Mouse (Mus musculus) liver, embryonic 16.5 days (tissue): ENCODE measurements around the gene Krt222. TPM values are rescaled to one million over a fixed set of nuclear protein-coding genes. Genes with fewer than 3 reads are reported as not detected.

Experiments used
- ATAC-seq: fragments of 200-750 bp; cut with Nextera tagmentation; 2 replicates; pipeline ENCODE4 v1.8.0; 2017; ENCODE audit warnings: low read depth, mild to moderate bottlenecking, moderate number of reproducible peaks, moderate library complexity
- H3K27ac ChIP-seq: fragments of 300-500 bp; sonication (generic); 2 replicates; pipeline ENCODE4 v1.5.1; 2014; ENCODE audit warnings: mild to moderate bottlenecking, low read length
- H3K27me3 ChIP-seq: fragments of 300-500 bp; sonication (generic); 2 replicates; pipeline ENCODE4 v1.6.1; 2014; ENCODE audit warnings: low read depth, low read length, mixed read lengths; ENCODE audit not compliant: control insufficient read depth, insufficient read depth
- H3K36me3 ChIP-seq: fragments of 300-500 bp; sonication (generic); 2 replicates; pipeline ENCODE4 v1.6.1; 2014; ENCODE audit warnings: mild to moderate bottlenecking; ENCODE audit not compliant: control insufficient read depth, insufficient read depth
- H3K4me1 ChIP-seq: fragments of 300-500 bp; sonication (generic); 2 replicates; pipeline ENCODE4 v1.6.1; 2014; ENCODE audit warnings: low read depth, low read length, mixed read lengths; ENCODE audit not compliant: control insufficient read depth
- H3K4me2 ChIP-seq: fragments of 300-500 bp; sonication (generic); 2 replicates; pipeline ENCODE4 v1.6.1; 2014; ENCODE audit warnings: low read depth, low read length, mixed read lengths
- H3K4me3 ChIP-seq: fragments of 300-500 bp; sonication (generic); 2 replicates; pipeline ENCODE4 v1.5.1; 2014; ENCODE audit warnings: low read depth, mild to moderate bottlenecking, low read length
- H3K9ac ChIP-seq: fragments of 300-500 bp; sonication (generic); 2 replicates; pipeline ENCODE4 v1.6.1; 2014; ENCODE audit warnings: low read depth, low read length
- H3K9me3 ChIP-seq: fragments of 300-500 bp; sonication (generic); replicated peaks from 2 replicates; pipeline ENCODE4 v1.6.1; 2016; ENCODE audit warnings: low read length; ENCODE audit not compliant: control insufficient read depth
- WGBS: fragments of 180-500 bp; shearing (Covaris S2); extraction: QIAGEN DNeasy Blood & Tissue Kit; methylation state at CpG from one replicate; pipeline ENCODE4 v1.1.7; 2014; ENCODE audit not compliant: insufficient replicate concordance; 5-methylcytosine and 5-hydroxymethylcytosine counted together
- polyA plus RNA-seq: library from polyadenylated mRNA; unstranded; fragments of >200 nt; fragmentation: Nextera tagmentation; extraction: Ambion mirVana; gene quantifications from 2 replicates; pipeline ENCODE4 v1.2.1, GENCODE M21; 2015

Gene Krt222
- polyA plus RNA-seq, 1 experiment from 2014 or later, result 0.31 TPM

- 14% methylated on average over 2 of the region's 2 CpGs for WGBS
- ATAC-seq, result no peak
Measured at GRCm38 (mm10) chr11:99207449-99207848, 36.4 kb downstream of the Krt222 start.

GRCm38 (mm10) chr11:99206954-99207353 is 36.9 kb downstream of the Krt222 start:
- Histone ChIP-seq H3K9ac (no peak overlapping the region), H3K4me2 (no peak overlapping the region), H3K27me3 (no peaks in the 10 kb centered on the region), H3K36me3 (peaks cover 25% of the 10 kb centered on the region), H3K4me1 (peaks cover 13% of the 10 kb centered on the region), H3K9me3 (no peaks in the 10 kb centered on the region), H3K4me3 (no peak overlapping the region), H3K27ac (no peak overlapping the region)
- 10% methylated on average over 2 of the region's 2 CpGs for WGBS
- ATAC-seq, result peak; percentile 90

More at GRCm38 (mm10) chr11:99207449-99207848, 36.4 kb downstream of the Krt222 start:
- no peak overlapping the region for H3K27ac ChIP-seq
- H3K36me3 ChIP-seq, result peaks cover 30% of the 10 kb centered on the region
- peaks cover 13% of the 10 kb centered on the region for H3K4me1 ChIP-seq
- H3K9me3 ChIP-seq, result no peaks in the 10 kb centered on the region
- H3K4me3 ChIP-seq, result no peak overlapping the region
- no peaks in the 10 kb centered on the region for H3K27me3 ChIP-seq
- H3K9ac ChIP-seq, result no peak overlapping the region
- no peak overlapping the region for H3K4me2 ChIP-seq

GRCm38 (mm10) chr11:99189154-99189582 is 54.7 kb downstream of the Krt222 start:
- H3K36me3 ChIP-seq, result no peaks in the 10 kb centered on the region
- H3K27ac ChIP-seq, result no peak overlapping the region
- WGBS, result 11% methylated on average over 14 of the region's 14 CpGs

GRCm38 (mm10) chr11:99187348-99187747 is 56.5 kb downstream of the Krt222 start:
- ATAC-seq, result no peak
- no peak overlapping the region for H3K27ac ChIP-seq
- 72% methylated on average over 4 of the region's 4 CpGs for WGBS

More at GRCm38 (mm10) chr11:99189154-99189582, 54.7 kb downstream of the Krt222 start:
- Histone ChIP-seq H3K4me1 (no peaks in the 10 kb centered on the region), H3K27me3 (0 out of 2 replicates have a peak, but pooled peaks cover 2% of the 10 kb centered on the region), H3K4me3 (no peak overlapping the region), H3K4me2 (no peak overlapping the region), H3K9me3 (no peaks in the 10 kb centered on the region), H3K9ac (no peak overlapping the region)
- ATAC-seq, result no peak

GRCm38 (mm10) chr11:99186836-99187235 is 57.0 kb downstream of the Krt222 start:
- Histone ChIP-seq H3K27me3 (0 out of 2 replicates have a peak, but pooled peaks cover 2% of the 10 kb centered on the region), H3K4me1 (no peaks in the 10 kb centered on the region), H3K4me3 (no peak overlapping the region), H3K9me3 (no peaks in the 10 kb centered on the region), H3K9ac (no peak overlapping the region), H3K4me2 (no peak overlapping the region), H3K36me3 (no peaks in the 10 kb centered on the region), H3K27ac (no peak overlapping the region)
- no peak for ATAC-seq
- 47% methylated on average over 2 of the region's 2 CpGs for WGBS

More at GRCm38 (mm10) chr11:99187348-99187747, 56.5 kb downstream of the Krt222 start:
- no peaks in the 10 kb centered on the region for H3K4me1 ChIP-seq
- no peaks in the 10 kb centered on the region for H3K36me3 ChIP-seq
- H3K27me3 ChIP-seq, result 0 out of 2 replicates have a peak, but pooled peaks cover 2% of the 10 kb centered on the region
- H3K4me3 ChIP-seq, result no peak overlapping the region
- H3K9ac ChIP-seq, result no peak overlapping the region
- H3K9me3 ChIP-seq, result no peaks in the 10 kb centered on the region
- no peak overlapping the region for H3K4me2 ChIP-seq

Other genes starting within 250 kb of the Krt222 start
- gene Top2a, start 219.9 kb downstream of the Krt222 start, polyA plus RNA-seq, result 189 and 201 TPM in 2 replicates
- gene Igfbp4, start 202.8 kb downstream of the Krt222 start, polyA plus RNA-seq, result 277 and 302 TPM in 2 replicates
- gene Tns4, start 154.8 kb downstream of the Krt222 start, polyA plus RNA-seq, result 0.19 and 0.21 TPM in 2 replicates
- gene Ccr7, start 89.0 kb downstream of the Krt222 start, polyA plus RNA-seq, result 0.25 and 0.32 TPM in 2 replicates
- 62.3 and 66.5 TPM in 2 replicates for gene Smarce1, start 13.1 kb downstream of the Krt222 start, polyA plus RNA-seq
- gene Krt24, start 41.2 kb upstream of the Krt222 start, polyA plus RNA-seq, result not detected in 2 replicates
- gene Krt25, start 78.9 kb upstream of the Krt222 start, polyA plus RNA-seq, result not detected in 2 replicates
- not detected in 2 replicates for gene Krt26, start 93.9 kb upstream of the Krt222 start, polyA plus RNA-seq
- not detected in 2 replicates for gene Krt27, start 107.0 kb upstream of the Krt222 start, polyA plus RNA-seq
- gene Krt28, start 130.8 kb upstream of the Krt222 start, polyA plus RNA-seq, result 0.06 TPM in 1 of 2 replicates, not detected in the other
- gene Krt10, start 145.3 kb upstream of the Krt222 start, polyA plus RNA-seq, result 2.9 and 3.0 TPM in 2 replicates
- 0.05 TPM in 1 of 2 replicates, not detected in the other for gene Krt12, start 178.2 kb upstream of the Krt222 start, polyA plus RNA-seq
- 33.8 and 34.8 TPM in 2 replicates for gene Krt20, start 194.1 kb upstream of the Krt222 start, polyA plus RNA-seq
- 1.4 and 1.5 TPM in 2 replicates for gene Krt23, start 249.1 kb upstream of the Krt222 start, polyA plus RNA-seq